Mouse (Mus musculus) retina, postnatal 1 day (tissue): ENCODE measurements around the gene Taf15.
"Not testable (repeated sequence)": the region's sequence is repeated elsewhere in the genome, so short reads cannot be mapped to it uniquely, and the experiment has no call there.

Experiments
- DNase-seq: peaks from one replicate; pipeline ENCODE4 v3.0.0-alpha.2; 2012

Gene Taf15

GRCm38 (mm10) chr11:83540931-83541330, 68.0 kb downstream of the Taf15 start:
- DNase-seq, result no peak

DNA sequence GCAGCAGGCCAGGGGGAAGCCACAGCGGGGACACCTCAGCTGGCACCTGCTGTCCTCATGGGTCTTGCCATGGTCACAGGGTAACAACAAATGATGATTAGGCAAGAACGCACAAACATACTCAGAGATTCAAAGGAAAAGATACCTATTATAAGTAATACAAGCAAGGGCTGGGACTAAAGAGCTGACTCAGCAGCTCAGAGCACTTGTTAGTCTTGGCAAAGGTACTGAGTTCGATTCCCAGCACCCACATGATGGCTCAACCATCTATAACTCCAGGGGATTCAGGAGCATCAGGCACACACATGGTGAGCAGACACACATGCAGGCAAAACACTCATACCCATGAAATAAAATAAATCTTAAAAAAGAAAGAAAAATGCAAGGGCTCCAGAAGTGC, 68.5 kb downstream of the Taf15 start:
- DNase-seq, result no peak

- DNase-seq, result no peak
Measured at GRCm38 (mm10) chr11:83544214-83544613, 71.3 kb downstream of the Taf15 start.

DNA sequence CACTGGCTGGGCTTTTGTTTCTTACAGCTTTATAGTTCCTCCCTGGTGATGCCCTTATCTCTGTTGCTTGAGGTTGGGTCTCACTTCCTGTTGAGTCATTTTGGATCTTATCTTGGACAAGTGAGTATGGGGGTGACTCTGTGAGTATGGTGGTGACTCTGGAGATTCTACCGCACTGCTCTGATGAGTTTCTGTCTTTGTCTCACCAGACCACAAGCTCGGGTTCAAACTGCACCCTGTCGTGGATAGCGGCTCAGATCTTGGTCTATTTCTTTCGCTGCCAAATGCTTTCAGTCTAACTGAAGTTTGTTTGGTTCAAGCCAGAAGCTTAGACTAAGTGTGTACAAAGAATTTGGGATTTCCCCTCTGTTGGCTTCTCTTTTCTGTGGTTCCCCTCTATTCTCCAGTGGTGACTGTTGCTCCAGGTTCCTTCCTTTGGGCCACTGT, 77.3 kb downstream of the Taf15 start:
- no peak for DNase-seq

DNA sequence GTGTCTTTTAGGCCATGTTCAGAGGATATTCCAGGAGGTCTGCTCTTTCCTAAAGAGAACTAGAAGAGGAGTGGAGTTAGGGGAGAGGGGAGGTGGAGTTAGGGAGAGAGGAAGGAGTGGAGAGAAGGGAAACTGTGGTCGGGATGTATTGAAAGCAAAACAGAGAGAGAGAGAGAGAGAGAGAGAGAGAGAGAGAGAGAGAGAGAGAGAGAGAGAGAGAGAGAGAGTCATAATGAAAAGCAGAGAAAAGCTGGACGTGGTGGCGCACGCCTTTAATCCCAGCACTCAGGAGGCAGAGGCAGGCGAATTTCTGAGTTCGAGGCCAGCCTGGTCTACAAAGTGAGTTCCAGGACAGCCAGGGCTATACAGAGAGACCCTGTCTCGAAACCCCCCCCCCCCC, 78.2 kb downstream of the Taf15 start:
- not testable (repeated sequence) for DNase-seq

DNA sequence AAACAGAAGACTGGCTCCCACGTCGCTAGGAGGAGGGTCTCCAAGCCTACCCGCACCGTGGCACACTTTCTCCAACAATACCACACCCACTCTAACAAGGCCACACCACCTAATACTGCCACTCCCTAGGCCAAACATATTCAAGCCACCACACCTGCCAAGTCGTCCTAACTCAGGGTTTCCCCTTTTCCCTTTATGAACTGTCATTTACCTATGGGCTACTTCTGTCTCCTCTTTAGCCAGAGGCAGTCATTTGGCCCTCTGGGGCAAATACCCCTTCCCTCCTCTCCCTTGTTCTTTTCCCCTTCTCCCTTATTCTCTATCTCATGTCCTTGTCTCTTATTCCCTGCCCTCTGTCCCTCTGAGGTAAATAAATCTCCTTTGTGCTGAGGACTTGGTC, 78.8 kb downstream of the Taf15 start:
- no peak for DNase-seq
